Mouse (Mus musculus): ENCODE measurements around the gene Adap1.

GRCm38 (mm10) chr5:139333301-139334013, 8.0 kb upstream of the Adap1 start:
- TF ChIP-seq CTCF (conservative IDR thresholded peaks at IDR 0.05; ENCODE audit: insufficient read depth, insufficient read length, low read depth, low read length) (peak; percentile 23; the same call in 1 of the 2 replicates), POLR2A (IDR thresholded peaks at IDR 0.05; ENCODE audit: low read depth, low read length) (no peak)
